Mouse (Mus musculus) left cerebral cortex, adult 9 months (tissue): ENCODE data around the gene Cep152.

ENCODE experiments used
- DNase-seq, 2 experiments: peaks; one replicate each; pipeline ENCODE4 v3.0.0; 2022; ENCODE audit warnings: low spot score in 2 of 2

The Cep152 gene

DNA sequence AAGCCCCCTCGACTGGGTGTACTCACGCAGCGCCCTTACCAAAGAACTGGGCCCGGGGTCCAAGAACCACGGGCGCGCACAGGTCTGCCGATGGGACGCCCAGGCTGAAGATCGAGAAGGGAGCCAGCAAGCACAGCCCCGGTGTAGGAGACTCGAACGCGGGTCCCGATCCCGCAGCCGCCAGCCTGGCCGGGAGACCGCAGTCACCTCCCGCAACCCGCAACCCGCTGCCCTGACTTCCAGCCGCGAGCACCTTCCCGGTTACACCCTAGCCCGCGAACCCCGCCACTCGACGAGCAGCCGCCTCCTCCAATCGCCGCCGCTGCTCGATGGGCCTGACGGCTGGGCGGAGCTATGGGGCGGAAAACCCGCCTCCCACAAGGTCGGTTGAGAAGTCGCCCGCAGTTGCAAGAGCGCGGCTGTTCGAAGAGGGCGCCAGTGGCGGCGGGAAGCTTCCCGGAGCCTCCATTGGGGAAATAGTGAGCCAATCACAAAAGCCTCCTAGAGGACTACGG, at the start of gene Cep152:
Gene Cep152 (minus strand): TSS at position 277 of the 515 bp plus-strand sequence.
- peak; percentile 89 to 97 for DNase-seq

DNA sequence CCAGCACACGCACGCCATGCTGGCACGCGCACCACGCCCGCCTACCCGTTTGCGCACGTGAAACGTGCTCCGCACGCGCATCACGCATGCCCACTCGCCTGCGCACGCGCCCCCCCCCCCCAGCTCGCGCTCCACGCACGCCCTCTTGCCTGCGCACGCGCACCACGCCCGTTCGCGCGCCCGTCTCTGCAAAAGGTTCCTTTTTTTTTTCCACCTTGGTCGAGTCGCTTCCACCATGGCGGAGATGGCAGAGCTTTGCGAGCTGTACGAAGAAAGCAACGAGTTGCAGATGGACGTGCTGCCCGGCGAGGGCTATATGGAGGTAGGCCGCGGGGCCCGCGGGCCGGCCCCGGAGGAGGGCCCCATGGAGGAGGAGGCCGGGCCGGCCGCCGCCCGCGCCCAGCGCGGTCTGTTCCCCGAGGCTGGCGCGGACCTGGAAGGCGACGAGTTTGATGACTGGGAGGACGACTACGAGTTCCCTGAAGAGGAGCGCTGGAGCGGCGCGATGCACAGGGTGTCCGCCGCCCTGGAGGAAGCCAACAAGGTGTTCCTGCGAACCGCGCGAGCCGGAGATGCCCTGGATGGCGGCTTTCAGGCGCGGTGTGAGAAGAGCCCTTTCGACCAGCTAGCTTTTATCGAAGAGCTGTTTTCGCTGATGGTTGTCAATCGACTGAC, 48.2 kb upstream of the Cep152 start, which contains the start of gene Eid1:
Gene Eid1 (plus strand): TSS at position 139 of the 675 bp plus-strand sequence.
- peak; percentile 20 to 74 for DNase-seq

DNA sequence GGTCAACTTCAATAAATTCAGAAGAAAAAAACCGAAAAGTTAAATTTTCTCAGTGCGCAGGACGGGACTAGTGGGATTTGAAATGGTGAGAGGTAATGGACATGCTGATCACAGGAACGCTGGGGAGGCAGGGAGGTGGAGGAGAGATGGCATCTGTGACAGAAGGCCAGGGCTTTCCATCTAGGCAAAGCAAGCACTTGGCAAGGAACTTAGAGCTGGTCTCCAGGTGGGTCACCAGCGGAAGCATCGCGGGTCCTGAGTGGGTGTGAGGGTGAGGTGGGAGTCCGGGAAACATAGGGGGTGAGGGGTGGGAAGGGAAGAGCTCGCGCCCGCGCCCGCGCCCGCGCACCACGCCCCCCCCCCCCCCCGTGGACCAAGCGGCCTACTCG, 47.6 kb upstream of the Cep152 start:
- DNase-seq, result peak in 1 of 2 experiments; percentile 44

DNA sequence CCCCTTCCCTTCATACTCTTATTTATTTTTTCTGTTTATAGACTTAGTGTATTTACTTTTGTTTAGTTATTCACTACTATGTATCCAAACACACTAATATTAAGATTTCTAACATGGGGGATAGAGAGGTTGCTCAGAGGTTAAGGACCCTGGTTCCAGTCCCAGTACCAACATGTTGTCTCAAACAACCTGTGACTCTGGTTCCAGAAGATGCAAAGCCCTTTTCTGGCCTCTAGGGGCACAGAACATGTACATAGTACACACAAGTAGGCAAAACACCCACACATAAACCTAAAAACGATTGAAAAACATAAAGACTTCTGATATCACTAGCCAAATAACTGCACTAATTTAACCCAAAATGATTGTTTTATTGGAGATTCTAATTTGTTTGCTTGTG, 45.9 kb upstream of the Cep152 start:
- DNase-seq, result no peak

DNA sequence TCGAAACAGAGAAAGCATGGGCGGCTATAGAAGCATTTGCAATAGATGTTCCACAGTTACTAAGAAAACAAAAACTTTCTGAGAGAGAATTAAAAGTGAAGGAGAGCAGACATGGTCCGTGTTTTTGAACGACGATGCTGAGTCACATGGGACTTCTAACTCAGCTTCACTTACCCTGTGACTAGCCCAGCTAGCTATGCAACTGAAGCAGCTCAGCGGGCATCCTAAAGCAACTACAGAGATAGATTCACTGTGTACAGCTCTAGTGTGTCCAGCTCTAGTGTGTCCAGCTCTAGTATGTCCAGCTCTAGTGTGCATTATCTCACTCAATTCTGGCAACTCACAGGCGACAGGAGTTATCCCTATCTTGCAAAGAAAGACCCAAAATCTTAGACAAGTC, 42.8 kb upstream of the Cep152 start:
- no peak for DNase-seq

DNA sequence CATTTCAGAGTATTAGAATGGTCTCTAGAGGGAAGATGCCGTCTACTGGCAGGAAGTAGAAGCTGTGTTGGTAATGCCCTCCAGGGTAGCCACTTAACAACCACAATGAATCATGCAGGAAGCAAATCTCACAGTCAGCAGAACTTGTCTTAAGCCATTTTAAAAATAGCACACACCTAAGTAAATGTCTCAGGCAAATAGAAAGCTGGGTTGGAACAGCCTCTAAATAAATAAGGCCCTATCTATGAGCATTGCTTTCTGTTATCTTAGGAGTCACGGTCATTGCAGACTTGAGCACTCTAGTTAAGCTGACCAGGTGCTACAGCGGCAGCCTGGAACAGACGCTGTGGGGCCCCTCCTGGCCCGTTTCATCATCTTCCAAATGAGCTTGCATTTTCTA, 42.3 kb upstream of the Cep152 start:
- DNase-seq, result no peak

DNA sequence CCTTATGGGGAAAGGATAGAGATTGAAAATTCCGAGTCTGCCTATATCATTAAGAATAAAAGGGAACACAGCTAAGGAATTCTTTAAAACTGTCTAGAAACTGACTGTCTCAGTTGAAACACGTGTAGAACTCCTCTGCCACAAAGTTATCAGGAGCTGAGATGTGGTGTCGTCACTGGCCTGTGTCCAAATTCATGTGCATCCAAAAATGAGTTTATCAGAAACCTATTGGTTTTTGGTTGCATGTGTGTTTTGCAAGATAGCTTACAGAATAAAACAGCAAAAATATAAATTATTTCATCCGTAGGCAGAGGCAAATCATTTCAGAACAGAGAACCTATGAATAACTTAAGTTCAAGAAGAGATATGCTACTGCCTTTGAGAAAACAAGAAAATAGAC, 41.8 kb upstream of the Cep152 start:
- DNase-seq, result no peak

DNA sequence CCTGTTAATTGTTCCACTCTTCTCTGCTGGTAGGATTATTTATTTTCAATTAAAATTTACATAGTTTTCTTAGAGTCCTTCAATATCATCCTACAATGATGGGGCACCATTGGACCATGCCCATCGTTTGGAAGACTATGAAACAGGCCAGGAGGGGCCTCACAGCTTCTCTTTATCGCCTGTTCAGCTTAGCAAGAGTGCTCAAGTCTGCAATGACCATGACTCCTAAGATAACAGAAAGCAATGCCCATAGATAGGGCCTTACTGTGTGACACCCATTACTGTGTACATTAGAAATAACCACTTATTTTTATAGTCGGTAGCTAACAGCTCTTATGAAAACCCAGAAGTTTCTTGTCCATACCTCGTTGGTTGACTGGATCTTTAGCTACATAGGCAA, 41.0 kb upstream of the Cep152 start:
- no peak for DNase-seq

DNA sequence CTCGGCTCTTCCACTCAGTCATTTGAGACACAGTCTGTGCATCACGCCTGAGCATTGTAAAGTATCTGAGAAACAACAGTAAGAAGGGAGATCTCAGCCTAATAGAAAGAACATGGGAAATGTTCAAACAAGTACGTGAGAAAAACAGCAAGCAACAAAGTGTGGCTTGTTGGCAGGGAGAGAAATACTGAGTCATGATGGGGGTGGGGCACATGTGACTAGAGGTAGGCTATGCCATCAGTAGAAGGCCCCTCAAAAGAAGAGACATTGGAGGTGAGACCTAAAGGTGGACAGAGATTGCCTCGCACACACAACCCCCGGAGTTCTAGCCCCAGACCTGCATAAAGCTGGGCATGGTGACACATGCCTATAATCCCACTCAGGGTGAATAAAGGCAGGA, 40.3 kb upstream of the Cep152 start:
- no peak for DNase-seq

DNA sequence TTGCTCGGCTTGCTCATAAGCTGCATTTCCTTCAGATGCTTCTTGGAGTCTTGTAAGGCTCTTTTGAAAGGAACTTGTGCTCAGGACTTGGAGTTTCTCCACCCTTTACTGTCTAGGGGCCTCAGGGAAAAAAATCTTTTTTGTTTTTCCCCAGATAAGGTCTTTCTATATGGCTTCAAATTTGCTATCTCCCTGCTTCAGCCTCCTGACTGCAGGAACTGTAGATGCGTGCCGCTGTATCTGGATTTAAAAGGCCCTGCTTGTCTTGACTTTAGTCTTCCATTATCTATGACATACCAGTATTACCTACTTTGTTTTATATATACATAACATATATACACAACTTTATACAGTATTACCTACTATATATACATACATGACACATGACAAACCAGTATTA, 37.6 kb upstream of the Cep152 start:
- no peak for DNase-seq

DNA sequence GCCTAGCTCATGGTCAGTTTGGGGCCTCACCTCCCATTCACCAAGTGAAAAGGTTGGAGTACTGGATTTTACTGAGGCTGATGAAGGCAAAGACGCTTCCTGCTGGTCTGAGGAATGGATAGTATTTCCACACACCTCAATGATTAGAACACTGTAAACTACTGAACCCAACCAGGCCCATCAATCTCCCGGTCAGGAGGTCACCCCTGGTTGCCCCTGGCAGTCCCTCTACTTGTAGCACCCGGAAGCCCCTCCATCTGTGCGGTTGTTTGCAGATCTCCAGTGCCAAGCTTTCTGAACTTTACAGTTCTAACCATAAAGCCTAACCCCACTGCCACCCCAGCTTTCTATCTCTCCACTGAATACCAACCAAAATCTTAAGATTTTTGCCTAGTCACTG, 36.2 kb upstream of the Cep152 start:
- no peak for DNase-seq

DNA sequence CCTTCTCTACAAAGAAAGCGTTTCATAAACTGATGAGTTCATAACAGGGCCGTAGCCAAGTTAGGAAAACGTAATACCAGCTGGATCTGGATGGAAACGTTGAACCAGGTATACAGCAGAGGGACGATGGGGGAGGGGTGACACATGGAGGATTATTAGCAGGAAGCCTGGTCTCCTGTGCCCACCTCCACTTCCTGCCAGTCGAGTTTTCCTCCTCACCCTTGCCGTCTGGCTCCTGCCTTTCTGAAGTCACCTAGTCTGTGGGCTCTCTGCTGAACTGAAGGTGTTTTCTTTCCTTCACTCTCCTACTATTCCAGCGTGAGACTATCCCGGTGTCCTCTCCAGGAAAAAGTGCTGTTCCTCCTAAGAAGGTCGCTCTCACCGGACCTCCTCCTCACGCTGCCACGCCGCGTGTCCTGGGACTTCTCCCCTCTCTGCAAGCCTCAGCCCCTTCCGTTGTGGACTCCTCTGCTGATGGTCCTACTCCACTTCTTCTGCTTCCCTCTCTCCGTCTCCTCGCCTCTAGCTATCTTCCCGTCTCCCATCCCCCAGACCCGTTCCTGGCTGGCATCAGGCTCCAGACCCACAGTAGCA, 35.7 kb upstream of the Cep152 start:
- no peak for DNase-seq

DNA sequence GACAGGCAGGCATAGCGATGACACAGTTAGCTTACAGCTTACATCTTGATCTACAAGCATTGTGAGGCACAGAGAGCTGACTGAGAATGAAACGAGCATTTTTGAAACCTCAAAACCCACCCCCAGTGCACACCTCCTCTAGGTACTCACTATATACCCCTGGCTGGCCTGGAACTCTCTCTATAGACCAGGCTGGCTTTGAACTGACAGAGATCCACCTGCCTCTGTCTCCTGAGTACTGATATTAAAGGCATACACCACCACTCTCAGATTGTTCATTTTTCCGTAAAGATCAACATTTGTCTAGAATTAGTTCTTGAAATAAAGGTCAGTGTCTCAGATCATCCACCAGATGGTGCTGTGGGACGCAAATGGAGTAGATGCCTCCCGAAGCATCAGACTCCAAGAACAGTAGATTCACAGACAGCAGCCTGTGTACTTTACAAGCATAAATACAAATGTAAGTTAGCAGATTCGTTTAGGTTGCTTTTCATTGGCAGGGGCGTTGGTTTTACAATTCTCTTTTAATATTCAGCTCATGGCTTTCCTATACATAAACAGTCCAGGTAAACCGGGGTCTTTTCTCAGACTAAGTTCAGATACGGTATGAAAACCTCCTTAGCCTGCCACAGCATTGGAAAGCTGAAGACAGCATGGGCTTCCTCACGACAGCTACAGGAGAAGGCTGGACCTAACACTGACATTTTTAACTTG, 35.1 kb upstream of the Cep152 start:
- peak in 1 of 2 experiments; percentile 69 for DNase-seq

DNA sequence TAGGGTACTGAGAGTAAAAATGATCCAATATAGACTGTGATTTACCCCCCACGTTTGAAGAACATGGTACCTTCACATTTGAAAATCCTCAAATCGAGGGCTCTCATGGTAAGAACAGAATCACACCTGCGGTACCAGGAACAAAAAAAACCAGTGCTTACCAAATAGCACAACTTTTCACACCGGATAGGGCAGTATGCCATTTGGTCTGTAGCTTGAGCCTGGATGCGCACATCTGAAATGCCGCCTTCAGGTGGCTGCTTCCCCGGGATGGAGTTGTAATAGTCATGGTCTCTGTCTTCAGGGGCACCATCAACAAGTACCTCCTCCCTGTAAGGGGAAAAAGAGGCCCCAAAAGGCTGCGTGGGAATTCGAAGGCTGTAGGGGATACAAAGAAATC, 30.5 kb upstream of the Cep152 start:
- DNase-seq, result no peak

DNA sequence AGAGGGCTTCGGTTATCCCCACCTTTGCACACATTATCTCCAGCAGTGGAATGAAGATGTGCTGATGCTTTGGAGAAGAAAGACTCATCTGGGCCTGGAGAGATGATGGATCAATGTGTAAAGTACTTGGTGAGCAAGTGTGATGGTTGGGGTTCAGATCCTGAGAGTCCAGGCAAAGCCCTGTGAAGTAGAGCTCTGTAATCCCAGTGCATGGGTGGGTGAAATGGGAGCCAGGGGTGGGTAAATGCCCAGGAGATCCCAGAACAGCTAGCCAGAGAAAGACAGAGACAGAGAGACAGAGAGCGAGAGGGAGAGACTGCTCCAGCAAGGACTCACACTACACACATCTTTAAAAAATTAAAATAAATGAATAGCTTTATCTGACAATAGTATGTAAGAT, 28.4 kb upstream of the Cep152 start:
- DNase-seq, result no peak

DNA sequence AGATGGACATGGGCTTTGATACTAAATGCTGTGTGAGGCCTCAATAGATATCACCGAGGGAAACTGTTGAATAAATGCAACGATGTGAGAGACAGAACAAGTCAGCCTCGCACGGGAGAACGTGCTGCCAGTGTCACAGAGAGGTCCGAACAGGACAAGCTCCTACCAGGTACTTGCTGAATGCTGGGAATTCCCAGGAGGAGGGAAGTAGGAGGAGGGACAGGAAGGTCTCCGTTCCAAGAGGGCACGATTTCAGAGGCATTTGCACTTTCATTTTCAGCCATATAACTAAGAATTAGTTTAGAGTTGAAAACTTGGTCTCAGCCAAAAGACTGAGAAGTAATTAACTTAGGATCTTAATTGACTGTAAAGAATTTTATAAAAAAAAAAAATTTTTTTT, 26.6 kb upstream of the Cep152 start:
- DNase-seq, result no peak

DNA sequence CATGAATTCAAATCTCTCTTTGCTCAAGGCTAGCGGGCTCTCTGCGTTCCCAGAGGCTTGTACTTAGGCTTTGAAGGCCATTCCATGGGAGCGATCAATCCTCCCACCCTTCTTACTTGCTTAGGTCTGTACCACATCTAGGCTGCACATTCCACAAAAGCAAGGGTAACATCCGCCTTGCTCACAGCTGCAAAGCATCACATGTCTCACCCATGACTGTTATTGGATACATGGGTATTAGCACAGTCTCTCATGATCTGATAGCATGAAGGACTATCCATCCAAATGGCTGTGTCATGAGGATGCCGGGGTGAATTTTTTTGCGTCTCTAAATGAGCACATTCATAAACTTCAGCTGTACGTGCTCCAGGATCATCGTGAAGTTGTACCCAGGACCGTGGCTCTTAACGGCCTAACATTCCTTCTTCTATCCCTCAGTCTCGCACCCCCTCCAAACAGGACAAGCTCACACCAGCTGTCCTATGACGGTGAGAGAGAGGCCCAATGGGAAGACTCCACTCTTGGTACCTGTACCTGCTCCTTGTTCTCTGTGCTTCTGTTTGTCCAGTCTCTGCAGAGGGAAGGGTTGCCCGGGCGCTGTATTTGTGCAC, 25.9 kb upstream of the Cep152 start:
- DNase-seq, result no peak

DNA sequence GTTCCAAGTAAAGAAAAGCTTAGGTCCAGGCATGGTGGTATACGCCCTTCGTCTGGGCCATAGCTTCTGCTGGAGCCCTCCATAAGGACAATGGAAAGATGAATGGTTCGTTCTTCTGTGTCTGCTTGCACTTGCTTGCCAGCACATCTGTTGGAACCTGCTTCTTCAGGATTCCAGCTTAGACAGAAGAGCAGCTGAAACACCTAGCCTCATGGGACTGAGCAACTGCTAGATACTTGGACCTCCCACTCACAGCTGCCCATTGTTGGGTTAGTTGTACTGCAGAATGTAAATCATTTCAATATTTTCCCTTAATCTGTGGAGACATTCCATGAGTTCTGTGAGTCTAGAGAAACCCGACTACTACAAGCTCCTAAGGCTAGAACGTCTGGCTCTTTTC, 25.1 kb upstream of the Cep152 start:
- no peak for DNase-seq

DNA sequence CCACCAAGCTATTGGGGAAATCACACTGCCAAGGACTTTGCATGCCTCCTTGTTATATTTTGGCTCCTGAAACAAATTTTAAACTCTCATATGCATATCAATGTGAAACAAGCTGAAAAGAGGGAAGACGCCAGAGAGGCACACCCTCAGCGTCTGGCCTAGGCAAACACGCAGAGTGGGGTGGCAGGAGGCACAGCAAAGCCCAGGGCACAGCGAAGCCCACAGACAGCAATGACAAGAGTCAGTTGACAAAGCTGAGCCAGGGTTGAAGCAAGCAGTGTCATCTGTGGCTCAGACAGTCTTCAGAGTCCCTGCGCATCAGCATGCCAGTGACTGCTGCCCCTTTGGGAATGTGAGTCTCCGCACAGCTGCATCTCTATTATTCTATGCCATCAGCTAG, 20.0 kb upstream of the Cep152 start:
- DNase-seq, result no peak

DNA sequence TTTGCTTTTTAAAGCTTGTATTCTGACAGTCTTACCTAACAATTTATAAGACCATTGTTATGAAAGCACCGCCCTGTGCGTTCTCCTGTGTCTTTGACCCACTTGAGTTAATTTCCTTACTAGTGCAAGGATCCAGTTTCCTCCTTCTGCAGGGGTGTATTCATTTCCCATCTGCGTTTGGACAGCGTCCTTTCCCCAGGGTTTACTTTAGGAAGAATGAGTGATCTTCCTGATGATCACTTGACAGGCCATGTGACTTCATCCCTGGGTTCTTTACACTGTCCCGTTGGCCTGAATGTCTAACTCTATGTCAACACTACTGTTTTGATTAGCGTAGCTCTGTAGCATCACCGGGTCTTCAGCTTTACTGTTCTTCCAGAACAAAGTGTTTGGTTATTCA, 12.4 kb upstream of the Cep152 start:
- DNase-seq, result no peak

DNA sequence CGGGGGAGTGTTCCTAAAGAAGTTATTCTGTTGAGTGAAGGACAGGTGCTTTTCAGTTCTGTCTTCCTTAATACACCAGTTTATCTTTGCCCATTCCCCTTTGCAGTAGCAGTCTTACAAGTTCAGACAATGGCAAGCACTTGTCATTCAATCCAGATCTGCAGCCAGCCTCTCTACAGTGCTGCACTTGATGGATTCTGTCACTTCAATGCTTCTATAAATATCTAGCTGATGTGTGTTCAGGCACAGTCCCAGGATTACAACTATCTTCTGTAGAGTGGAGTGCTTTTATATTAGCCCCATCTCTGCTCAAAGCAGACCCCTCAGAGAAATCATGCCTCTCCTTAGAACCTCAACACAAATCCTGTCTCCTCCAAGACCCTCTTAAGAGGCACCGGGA, 5.1 kb upstream of the Cep152 start:
- DNase-seq, result no peak

DNA sequence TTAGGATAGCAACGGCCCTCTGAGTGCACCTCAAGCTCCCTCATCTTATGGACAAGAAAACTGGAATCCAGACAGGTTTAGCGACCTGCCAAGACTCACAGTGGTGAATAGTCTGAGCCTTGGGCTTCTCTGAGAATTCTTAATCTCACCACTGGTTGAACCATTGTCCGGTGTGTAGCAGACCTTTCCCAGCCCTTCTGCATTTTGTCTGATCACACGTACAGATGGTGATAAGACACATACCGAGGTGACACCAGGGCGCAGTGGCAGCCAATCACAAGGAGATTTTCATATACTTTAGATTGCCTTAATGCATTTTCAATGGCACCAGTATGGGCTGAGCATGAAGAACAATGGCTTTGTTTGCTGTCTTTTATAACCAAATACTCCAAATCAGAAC, 3.6 kb upstream of the Cep152 start:
- DNase-seq, result no peak

DNA sequence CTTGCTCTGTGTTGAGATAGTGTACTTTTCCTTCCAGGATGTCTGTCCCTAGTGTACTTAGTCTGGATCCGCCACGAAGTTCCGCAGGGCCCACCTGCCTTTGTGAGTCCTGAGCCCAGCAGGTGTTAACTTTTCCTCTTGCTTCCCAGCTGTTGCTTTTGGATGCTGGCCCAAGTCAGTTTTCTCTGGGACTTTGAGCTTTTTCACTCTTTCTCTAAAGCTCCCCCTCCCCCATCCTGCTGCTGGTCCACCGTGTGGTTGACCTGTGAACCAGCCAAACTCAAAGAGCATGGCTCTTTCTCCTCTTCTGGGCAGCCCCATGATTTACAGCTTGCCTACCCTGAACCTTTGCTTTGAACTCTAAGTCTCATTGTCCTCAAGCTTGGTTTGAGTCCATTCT, 1.6 kb upstream of the Cep152 start:
- DNase-seq, result no peak
